Comparison of ENCODE assay signal across 9 mouse cellular contexts in genomic region chr2:173250411-173250810, GRCm38 (mm10). TPM values are rescaled to one million over a fixed set of nuclear protein-coding genes. Genes with fewer than 3 reads are reported as not detected.
DNase-seq lines count a peak whose midpoint lies in the region; ATAC-seq lines count a peak whose summit lies in the region.
"Had no signal": no experiment of that assay in that cellular context is flagged by ENCODE, and none has a peak within 500 bp of the region (broad histone marks: within the 10 kb centered on the region; RNA-seq: fewer than 3 reads in every experiment).

No protein-coding gene starts in this region.

- H3K36me3 ChIP-seq in embryonic facial prominence, embryonic 15.5 days, result no peaks in the 10 kb centered on the region
- H3K36me3 ChIP-seq: liver, embryonic 12.5 days had no signal

- ATAC-seq in embryonic facial prominence, embryonic 15.5 days (ENCODE audit: insufficient number of reproducible peaks, low FRiP score, low TSS enrichment, low read depth), result no peak
- ATAC-seq in activated CD4-positive, CD25-positive, alpha-beta regulatory T cell, adult 4 months, result no peak
- ATAC-seq: liver, embryonic 12.5 days had no signal

- WGBS in embryonic facial prominence, embryonic 15.5 days, result 30% methylated on average over 2 of the region's 2 CpGs

- H3K27ac ChIP-seq in embryonic facial prominence, embryonic 15.5 days (replicated peaks), result 0 out of 2 replicates have a peak overlapping the region, but pooled peaks have one; percentile 39
- H3K27ac ChIP-seq: liver, embryonic 12.5 days had no signal

- H3K27me3 ChIP-seq in embryonic facial prominence, embryonic 15.5 days, result no peaks in the 10 kb centered on the region

- no peak overlapping the region for H3K4me3 ChIP-seq in embryonic facial prominence, embryonic 15.5 days (replicated peaks)
- H3K4me3 ChIP-seq: liver, embryonic 12.5 days had no signal

- no peaks in the 10 kb centered on the region for H3K9me3 ChIP-seq in embryonic facial prominence, embryonic 15.5 days (replicated peaks)
- H3K9me3 ChIP-seq: liver, embryonic 12.5 days had no signal

- no peak overlapping the region for H3K9ac ChIP-seq in embryonic facial prominence, embryonic 15.5 days
- H3K9ac ChIP-seq: liver, embryonic 12.5 days had no signal

- H3K4me2 ChIP-seq in embryonic facial prominence, embryonic 15.5 days (replicated peaks), result no peak overlapping the region
- H3K4me2 ChIP-seq: liver, embryonic 12.5 days had no signal

- intact Hi-C loops in heart, postnatal 14 days (cut with DNase I), result no loop called here

- peak; percentile 55 for DNase-seq in kidney, postnatal 10 days
- no peak for DNase-seq in kidney, adult 9 months
- DNase-seq in heart, postnatal 14 days, result peak; percentile 24 to 51
- peak; percentile 45 for DNase-seq in lung, postnatal 14 days
- no peak for DNase-seq in adrenal gland, postnatal 36 days
- no peak for DNase-seq in layer of hippocampus, adult 18-20 months (ENCODE audit: low spot score in 2 of 2)

- H3K4me1 ChIP-seq in embryonic facial prominence, embryonic 15.5 days, result peaks cover 96% of the 10 kb centered on the region
- H3K4me1 ChIP-seq: liver, embryonic 12.5 days had no signal

RNA-seq across cellular contexts. Expression of gene Pmepa1, which starts 25.9 kb away (rescaled TPM):
- 8.7 and 9.0 TPM in 2 replicates for polyA plus RNA-seq in embryonic facial prominence, embryonic 15.5 days (2015; fragmentation: Nextera tagmentation; extraction: Ambion mirVana)
- total RNA-seq in heart, postnatal 14 days (2021), result 10 to 100 TPM; 32.4 to 32.5 TPM
- total RNA-seq in adrenal gland, postnatal 36 days (2021), result 10 to 100 TPM; 54.8 to 55.5 TPM
- 10 to 100 TPM in 1 of 2 experiments, 1 to 10 TPM in 1; 8.8 to 12.2 TPM for polyA plus RNA-seq in activated CD4-positive, CD25-positive, alpha-beta regulatory T cell, adult 4 months (2017; shearing (Covaris generic))
- total RNA-seq in layer of hippocampus, adult 18-20 months (2021), result 10 to 100 TPM; 22.6 to 23.8 TPM

RNA-seq across cellular contexts. Expression of gene Zbp1, which starts 31.7 kb away (rescaled TPM):
- polyA plus RNA-seq in embryonic facial prominence, embryonic 15.5 days (2015; fragmentation: Nextera tagmentation; extraction: Ambion mirVana), result 0.63 and 1.5 TPM in 2 replicates
- under 1 TPM; 0.31 to 0.44 TPM for total RNA-seq in heart, postnatal 14 days (2021)
- 1 to 10 TPM; 1.6 to 4.9 TPM for total RNA-seq in adrenal gland, postnatal 36 days (2021)
- 100 to 1,000 TPM; 118 to 141 TPM for polyA plus RNA-seq in activated CD4-positive, CD25-positive, alpha-beta regulatory T cell, adult 4 months (2017; shearing (Covaris generic))
- under 1 TPM in 1 of 2 experiments, not detected in 1; 0.30 TPM for total RNA-seq in layer of hippocampus, adult 18-20 months (2021)

Comparison
In these comparisons a context has a peak if more than half of its experiments do, and no peak if none do; other contexts are left out.
1. DNase-seq: peak in kidney, postnatal 10 days (single experiment), heart, postnatal 14 days (2 of 2) and lung, postnatal 14 days (single experiment); none in kidney, adult 9 months (single experiment), adrenal gland, postnatal 36 days (0 of 2) and layer of hippocampus, adult 18-20 months (0 of 2).